Mouse (Mus musculus) C2C12 (cell line): ENCODE measurements around the gene Ltk.

Experiments used
- CEBPB ChIP-seq: IDR thresholded peaks from one replicate; pipeline ENCODE4 v1.6.1; 2011; ENCODE audit warnings: low read depth, mild to moderate bottlenecking, control low read depth, moderate library complexity
- CTCF ChIP-seq: IDR thresholded peaks from one replicate; pipeline ENCODE4 v1.5.1; 2011; ENCODE audit not compliant: control insufficient read depth, insufficient read depth, insufficient read length
- FOSL1 ChIP-seq: IDR thresholded peaks from one replicate; pipeline ENCODE4 v1.8.0; 2011; ENCODE audit warnings: mild to moderate bottlenecking, low read length; ENCODE audit not compliant: poor library complexity, insufficient read depth, severe bottlenecking
- MYOD1 ChIP-seq: IDR thresholded peaks from one replicate; pipeline ENCODE4 v1.6.1; 2011; ENCODE audit warnings: low read depth; ENCODE audit not compliant: control insufficient read depth, insufficient read length
- USF1 ChIP-seq: IDR thresholded peaks from one replicate; pipeline ENCODE4 v1.6.1; 2011; ENCODE audit warnings: low read depth, mild to moderate bottlenecking, control low read depth, moderate library complexity

DNA sequence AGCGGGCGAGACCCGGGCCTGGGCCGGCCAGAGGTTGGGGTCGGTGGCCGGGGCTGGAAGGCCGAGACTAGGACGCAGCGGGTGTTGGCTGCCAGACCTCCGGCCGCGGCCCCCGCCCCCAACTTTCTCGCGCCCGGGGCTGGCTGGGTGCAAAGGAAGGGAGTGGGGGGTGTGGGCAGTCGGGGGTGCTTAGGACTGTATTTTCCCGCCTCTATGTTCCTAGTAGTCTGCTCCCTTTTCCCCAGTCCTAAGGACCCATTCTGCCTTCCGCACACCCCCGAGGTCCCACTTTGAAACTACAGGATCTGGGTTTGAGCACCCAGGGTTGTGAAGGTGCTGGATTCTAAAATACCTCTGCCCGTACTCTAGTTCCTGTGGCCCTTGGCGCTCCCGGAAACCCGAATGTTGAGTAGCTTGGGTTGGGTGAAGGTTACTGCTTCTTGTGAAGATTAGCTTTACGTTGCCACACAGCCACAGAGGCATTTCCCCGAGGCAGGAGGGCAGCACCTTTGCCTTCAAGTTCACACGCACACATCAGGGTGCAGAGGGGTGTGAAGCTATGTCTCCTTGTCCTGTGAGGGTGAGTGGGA lies 39.8 kb upstream of the Ltk start:
- TF ChIP-seq CTCF (no peak), USF1 (no peak), CEBPB (no peak), MYOD1 (no peak), FOSL1 (no peak)
